Mouse (Mus musculus): ENCODE results near the gene Arrb2.
"Not testable (repeated sequence)": the region's sequence is repeated elsewhere in the genome, so short reads cannot be mapped to it uniquely, and the experiment has no call there.

The Arrb2 gene

DNA sequence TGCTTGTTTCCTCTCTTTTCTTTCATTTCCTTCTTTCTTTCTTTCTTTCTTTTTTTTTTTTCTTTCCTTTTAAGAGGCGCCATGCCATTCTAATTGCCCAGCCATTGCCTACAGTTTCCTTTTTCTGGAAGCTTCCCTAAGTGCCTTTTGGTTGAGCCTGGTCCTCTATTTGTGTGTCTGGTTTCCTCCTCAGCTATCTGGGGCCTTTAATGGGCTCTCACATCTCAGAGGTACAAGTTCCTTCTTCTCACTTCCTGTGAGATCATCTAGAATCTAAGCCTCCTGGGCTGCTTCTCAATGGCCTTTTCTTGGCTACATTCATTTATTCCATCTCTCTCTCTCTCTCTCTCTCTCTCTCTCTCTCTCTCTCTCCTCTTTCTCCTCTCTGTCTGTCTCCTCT is 14.9 kb downstream of the Arrb2 start:
- no peak for DNase-seq

DNA sequence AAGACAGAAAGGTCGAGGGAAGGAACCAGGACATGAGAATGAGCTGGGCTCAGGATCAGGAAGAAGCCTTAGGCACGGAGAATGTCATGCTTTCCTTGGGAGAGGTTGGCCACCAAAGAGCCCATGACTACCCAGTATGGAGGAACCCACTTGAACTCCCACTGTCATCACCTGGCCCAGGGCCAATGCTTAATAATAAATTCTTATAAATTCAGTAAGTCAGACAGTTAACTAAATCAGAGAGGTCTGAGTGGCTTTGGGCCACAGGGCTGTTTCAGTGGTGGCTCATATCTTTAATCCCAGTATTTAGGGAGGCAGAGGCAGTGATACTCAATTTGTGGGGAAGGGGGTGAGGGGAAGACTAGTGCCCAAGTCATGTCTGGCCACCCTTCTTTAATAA is 18.5 kb downstream of the Arrb2 start:
- no peak for DNase-seq

DNA sequence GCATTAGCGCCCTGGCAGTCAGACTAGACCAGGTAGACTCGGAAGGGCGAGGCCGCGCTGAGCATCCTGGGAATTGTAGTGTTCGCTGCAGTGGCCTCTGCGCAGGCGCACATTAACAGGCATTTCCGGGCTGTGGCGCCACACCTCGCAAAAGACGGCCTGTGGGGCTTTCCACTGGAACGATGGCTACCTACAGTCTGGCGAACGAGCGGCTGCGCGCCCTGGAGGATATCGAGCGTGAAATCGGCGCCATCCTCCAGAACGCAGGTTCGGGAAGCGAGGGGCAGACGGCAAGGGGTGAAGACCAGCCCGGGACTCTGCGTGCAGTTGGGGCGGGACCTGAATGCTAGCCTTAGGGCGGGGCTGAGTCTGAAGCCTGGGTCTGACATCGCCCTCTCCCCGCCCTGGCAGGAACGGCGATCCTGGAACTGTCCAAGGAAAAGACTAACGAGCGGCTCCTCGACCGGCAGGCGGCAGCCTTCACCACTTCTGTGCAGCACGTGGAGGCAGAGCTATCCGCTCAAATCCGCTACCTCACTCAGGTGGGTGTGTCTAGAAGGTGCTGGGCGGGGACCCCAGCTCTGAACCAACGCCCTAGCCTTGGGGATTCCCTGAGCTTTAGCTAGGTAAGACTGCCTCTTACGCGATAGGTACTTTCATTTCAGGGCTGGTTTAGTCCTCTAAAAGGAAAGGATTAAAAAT is 19.5 kb downstream of the Arrb2 start, which contains the start of gene Med11:
Med11 (plus strand) TSS at position 123 of the 702 bp plus-strand sequence.
- DNase-seq = peak; percentile 98

DNA sequence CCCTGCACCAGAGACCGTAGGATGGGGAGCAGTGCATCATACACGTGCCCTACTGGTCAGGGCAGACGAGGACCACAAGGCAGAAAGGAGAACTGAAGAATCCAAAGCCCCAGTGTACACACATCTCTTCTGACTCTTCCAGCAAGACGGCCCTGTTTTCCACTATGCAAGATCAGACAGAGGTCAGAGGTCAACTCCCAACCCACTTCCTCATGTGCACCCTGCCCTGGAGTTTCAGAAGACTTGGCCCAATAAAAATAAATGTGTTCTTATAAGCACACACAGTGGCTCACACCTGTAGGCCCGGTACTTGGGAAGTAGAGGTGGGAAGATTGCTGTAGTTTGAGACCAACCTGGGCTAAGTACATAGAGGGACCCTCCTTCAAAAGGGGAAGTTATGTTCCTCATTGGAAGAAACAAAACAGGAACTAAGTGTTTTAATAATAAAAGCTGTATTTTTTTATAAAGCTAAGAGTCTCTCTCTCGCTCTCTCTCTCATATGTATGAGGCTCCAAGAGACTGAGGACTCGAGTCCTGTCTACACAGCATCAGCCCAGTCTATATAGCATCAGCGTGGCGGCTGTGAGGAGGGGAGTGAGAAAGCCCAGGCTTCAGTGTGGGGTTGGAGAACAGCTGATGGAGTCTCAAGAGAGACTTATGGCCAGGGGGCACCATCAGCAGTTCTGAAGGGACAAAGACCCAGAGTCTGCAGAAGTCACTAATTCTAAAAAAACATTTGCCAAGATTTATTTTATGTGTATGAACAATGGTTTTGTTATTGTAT is 21.0 kb downstream of the Arrb2 start:
- no peak for DNase-seq

DNA sequence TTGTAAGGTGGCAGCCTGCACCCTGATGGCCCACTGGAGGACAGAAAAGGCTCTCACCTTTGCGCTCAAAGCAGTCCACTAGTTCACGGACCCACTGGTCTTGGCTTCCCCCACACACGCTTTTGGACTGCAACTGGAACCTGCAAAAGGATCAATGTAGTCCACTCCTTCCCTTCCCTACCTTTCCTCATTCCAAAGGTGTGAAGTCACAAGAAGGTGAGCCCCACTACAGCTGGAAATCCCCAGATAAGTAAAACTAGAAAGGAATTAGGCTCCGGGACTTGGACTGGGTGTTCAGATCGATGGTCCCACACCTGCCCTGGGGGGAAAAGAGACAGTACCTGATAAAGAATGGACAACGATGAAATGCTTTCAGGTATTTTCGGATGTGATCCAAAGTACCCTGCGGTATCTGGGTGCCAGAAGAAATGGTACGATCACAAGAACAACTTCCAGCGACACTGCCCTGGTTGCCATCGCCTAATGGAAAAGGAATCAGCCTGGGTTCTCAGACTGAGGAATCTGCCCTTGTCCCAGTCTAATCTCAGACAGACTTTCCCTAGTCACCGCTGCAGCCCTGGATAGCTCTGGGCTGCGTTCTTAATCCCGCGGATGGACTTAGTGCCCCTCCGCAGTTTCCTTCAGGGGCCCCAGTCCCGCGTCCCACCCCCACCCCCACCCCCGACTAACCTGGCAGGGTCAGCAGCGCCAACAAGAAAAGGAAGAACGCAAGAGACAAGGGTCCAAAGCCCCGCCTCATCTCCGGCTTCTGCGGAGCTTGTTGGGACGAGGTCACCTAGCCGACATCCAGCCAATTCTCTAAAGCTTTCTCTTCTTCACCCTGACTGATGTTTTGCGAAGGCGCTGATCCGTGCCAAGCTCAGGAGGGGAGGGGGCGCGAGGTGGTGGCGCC is 26.5 kb downstream of the Arrb2 start, which contains the start of gene Zmynd15:
Zmynd15 (plus strand) TSS at position 746 of the 913 bp plus-strand sequence.
- no peak for DNase-seq

DNA sequence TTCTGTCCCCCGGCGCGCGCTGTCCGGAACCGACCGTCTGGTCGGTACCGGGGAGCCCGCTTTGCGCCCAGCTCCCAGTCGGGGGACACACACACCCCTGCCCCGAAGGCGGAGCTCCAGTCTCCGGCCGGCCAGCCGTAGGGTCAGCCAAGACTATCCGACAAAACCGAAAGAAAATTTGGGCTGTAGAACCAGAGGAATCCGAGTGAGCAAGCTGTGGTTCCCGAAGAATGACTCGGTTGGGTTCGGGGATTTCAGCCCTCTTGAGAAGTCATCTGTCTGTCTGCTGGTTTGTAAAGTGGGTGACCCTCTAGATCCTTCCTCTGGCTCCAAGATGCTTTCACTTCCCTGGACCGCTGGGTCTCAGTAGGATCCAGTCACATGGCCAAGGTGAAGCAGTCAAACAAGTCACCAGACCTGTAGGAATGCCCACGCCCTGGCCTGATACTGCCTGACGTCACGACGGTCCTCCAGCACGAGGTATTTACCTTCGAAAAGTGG is 27.2 kb downstream of the Arrb2 start, which contains the start of gene Cxcl16:
Cxcl16 (minus strand) TSS at position 384 of the 501 bp plus-strand sequence.
- peak; percentile 66 for DNase-seq

DNA sequence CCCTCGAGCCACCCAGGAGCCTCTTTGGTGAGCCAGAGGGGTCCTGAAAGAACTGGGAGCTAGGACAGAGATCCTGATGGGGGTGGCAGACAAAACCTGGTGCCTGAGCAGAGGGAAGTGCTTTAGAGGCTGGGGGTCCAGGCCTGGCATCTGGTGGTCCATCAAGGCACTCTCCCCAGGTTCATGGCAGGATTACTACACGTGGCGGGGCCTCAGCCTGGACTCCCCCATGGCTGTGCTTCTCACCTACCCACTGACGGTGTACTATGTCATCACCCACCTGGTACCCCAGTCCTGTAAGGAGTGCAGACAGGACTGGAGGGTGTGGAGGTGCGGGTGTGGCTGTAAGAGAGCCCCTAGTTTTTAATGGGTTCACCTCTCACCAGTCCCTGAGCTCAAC is 31.5 kb downstream of the Arrb2 start:
- no peak for DNase-seq

DNA sequence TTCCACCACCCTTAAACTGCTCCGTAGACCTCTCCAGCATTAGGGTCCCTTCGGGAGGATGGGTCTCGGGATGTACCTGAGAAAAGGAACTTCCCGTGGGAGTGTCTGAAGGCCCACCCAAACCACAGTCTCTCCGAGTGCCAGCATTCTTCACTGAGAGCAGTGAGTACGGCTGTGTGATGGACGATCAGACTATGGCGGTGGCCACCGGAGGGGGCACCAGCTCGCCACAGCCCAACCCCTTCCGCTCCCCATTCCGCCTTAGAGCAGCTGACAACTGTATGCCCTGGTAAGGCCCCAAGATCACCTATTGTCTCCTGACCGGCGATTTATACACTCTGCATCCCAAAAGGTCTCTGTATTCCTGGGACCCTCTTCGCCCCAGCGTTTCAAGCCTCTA is 32.8 kb downstream of the Arrb2 start:
- DNase-seq = no peak

DNA sequence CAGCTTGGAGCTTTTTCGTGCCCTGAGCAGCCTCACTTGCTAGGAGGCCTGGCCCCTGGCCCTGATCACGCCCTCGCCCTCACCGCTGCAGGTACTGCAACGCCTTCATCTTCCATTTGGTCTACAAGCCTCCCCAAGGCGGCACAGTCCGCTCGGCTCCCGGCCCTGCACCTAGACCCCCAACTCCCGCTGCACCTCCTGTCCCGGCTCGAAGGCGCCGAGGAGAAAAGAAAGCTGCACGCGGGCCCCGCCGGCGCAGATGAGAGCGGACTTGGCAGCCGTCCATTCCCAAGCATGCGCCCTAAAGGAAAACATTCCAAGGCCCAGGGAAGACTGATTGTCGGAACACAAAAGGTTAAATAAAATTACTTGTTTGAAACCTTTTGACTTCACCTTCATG is 33.4 kb downstream of the Arrb2 start:
- DNase-seq = peak; percentile 63

DNA sequence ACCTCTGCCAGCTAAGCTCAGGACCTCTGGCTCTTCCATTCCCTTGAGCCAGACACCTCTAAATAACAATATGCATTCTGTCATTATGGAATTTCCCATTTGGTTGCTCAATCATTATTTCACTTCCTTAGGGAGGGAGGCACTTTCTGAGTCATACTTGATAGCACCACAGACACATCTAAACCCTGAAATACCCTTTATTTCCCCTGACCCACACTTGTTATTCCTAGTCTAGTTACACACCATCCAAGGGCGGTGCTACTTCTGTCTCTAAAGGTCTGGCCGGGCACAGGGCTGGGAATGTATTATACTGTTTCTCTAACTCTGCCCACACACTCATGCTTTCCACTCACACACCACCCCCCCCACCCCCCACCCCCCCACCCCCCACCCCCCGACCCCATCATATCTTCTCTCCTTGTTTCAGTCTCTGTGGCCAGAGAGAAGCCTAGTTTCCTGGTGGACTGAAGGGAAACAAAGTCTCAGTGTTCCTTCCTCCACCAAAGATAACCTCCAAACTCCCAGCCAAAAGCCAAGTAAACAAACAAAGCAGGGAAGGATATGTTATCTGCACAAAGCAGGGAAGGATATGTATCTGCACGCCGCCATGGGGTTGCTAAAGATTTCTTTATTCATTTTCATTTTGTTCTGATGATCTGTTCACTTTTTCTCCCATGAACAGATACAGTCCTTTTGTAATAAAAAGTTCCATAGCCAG is 35.6 kb downstream of the Arrb2 start:
- DNase-seq = no peak

DNA sequence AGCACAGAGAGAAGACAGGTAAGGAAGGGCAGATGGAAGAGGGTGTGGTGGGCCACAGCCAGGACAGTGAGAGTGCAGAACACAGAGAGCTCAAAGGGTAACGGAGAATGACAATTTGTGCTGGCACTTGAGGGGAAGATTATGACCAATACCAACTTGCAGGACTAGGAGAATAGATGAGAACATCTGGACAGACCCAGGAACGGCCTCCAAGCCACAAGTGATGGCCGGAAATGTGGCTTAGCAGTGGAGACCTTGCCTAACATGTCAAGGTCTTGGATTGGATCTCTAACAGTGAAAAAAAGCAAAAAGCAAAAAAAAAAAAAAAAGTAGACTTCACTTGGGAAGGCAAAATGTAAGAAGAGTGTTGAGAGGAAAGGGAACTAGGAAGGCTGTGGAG is 37.3 kb downstream of the Arrb2 start:
- no peak for DNase-seq

DNA sequence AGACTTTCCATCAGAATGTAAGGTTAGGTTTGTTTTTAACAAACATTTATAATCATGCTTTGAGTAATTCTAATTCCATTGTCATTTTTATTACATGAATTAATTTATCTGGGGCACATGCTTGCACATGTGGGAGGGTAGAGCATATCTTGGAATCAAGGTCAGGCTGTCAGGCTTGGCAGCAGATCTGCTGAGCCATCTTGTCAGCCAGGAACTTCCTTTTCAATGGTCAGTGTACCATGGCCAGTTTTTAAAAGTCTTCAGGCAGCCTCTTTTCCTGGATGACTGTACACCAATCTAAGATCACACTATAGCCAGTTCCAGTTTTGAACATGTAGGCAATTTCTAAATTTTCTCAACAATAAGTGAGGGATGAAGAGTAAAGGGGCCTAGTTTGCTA is 40.3 kb downstream of the Arrb2 start:
- DNase-seq = peak; percentile 61

DNA sequence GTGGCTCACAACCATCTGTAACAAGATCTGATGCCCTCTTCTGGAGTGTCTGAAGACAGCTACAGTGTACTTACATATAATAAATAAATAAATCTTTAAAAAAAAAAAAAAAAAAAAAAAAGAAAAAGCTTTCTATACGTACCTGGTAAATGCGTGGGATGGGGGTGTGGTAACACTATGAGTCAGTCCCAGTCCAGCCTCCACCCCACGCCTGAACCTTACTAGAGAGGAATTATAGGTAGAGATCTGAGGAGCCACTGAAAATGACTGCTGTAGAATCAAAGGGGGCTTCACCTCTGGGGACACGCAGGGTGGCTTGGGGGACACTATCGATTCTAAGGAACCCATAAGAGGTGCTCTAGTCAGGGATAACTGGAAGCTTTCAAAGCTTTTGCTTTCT is 40.9 kb downstream of the Arrb2 start:
- not testable (repeated sequence) for DNase-seq

DNA sequence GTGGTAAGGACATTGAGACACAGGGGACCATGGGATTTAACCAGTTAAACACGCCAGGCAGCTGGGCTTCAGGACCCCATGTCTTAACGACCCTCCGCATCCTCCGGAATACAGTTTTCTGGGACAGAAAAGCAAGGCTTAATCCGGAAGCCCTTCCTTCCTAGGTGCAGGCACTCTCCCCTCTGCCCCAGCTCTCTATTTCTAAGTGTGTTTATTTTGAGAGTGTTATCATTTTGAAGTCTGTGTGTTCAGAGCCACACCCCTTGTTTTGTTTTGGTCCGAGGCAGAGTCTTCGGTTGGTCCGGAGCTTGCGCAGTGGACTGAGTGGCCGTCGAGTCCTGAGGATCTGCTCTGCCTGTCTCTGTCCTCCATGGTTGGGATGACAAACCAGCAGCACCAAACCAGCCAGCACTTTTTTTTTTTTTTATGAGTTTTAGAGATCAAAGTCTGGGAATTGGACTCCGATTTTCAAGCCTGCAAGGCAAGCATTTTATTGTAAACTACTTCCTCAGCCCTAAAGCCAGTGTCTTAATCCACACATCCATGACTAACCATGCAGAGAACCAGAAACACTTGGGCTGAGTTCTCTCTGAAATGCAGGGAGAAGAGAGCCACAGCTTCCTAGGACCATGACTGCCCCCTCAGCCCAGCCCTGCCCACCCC is 42.6 kb downstream of the Arrb2 start:
- DNase-seq = peak; percentile 59

DNA sequence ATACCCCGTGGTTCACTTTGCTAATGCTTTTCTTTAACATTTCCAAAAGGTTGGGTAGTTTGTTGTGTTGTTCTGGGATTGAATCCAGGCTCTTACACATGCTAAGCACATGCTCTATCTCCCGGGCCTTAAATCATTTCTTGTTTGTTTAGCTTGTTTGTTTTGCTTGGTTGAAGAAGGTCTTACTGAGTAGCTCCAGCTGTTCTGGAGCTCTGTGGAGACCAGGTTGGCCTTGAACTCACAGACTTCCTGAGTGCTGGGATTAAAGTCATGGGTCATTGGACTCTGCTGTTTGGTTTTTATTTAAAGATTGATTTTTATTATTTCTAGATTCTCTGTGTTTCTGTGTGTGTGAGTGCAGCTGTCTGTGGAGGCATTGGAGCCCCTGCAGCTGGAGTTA is 53.1 kb downstream of the Arrb2 start:
- DNase-seq = peak; percentile 64

DNA sequence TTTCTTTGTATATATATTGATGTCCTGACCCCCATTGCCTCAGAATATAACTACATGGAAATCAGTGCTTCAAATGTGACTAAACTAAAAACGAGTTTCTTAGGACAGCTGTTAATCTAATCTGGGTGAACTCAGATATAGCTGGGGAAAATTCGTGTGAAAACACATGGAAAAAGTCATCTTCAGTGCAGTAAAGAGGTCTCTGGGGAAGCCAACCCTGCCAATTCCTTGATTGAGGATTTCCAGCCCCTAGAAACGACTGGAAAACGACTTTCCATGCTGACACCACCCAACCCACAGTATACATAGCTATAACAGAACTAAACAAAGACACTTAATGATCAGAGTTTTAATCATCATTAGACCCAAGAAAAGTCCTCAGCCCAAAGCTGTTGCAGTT is 55.4 kb downstream of the Arrb2 start:
- no peak for DNase-seq

DNA sequence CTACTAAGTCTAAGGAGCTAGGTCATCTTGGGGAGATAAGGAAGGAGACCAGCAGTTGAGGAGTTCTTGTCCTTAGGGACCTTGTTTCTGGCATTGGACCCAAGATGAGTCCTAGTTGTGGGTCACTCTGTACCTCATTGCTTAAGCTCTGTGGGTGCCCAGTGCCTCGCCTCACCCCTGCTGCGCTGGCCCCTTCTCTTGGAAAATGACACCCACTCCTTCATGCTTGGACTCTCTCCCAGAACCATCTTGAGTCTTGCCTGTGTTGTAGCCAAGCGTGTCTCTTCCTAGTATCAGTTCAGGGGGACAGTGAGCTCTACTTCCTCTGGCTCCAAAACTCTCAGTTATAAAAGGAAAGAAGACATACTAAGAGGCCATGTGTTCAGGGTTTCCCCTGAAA is 56.7 kb downstream of the Arrb2 start:
- no peak for DNase-seq

DNA sequence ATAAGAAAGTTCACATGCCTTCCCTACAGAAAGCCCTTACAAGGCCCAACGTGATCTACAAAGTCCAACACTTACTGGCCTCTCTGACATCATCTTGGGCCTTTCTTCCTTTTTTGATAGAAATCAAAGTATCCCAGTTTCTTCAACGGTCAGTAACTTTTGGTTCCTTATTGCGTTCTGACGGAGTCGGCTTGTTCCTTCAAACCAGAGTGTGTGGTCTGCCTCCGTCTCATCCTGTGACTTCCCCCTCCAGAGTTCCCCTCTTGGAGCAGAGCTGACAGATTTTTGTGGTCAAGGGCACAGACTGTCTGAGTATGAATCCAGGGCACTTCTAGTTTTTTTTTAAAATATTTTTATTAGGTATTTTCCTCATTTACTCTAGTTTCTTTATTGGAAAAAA is 57.2 kb downstream of the Arrb2 start:
- DNase-seq = no peak
